Mouse (Mus musculus): ENCODE measurements around the gene Tnks2. TPM values are rescaled to one million over a fixed set of nuclear protein-coding genes. Genes with fewer than 3 reads are reported as not detected.
A peak's percentile ranks its signal among the peaks of the same experiment; 100 is the strongest.

Gene Tnks2
- polyA plus RNA-seq, 1 experiment from 2014 or later: 27.9 TPM

DNA sequence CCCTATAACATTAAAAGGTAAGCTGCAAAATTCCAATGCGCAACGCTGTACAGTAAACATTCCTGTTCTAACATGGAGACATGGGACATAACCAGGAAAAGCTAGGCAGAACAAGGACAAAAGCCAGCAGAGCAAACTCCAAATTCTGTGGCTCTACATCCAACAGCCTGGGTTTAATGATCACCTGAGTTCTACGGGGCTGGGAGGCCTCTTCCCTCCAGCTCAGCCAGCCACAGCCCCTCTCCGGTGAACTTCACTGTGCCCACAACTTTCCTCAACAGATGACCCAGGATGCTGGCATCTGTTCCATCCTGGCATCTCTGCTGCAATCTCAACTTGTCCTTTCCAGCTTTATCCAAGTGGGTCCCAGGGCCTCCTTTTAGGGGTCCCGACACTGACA lies 6.4 kb upstream of the Tnks2 start:
- 85% methylated on average over 5 of the region's 5 CpGs for WGBS
- Histone ChIP-seq H3K27ac (no peak overlapping the region), H3K4me1 (replicated peaks) (no peaks in the 10 kb centered on the region), H3K27me3 (no peaks in the 10 kb centered on the region), H3K36me3 (no peaks in the 10 kb centered on the region), H3K9ac (no peak overlapping the region), H3K9me3 (replicated peaks) (no peaks in the 10 kb centered on the region), H3K4me3 (no peak overlapping the region), H3K4me2 (no peak overlapping the region)
- ATAC-seq (replicated peaks; ENCODE audit: insufficient number of reproducible peaks, insufficient read depth, low FRiP score, low read depth): no peak

DNA sequence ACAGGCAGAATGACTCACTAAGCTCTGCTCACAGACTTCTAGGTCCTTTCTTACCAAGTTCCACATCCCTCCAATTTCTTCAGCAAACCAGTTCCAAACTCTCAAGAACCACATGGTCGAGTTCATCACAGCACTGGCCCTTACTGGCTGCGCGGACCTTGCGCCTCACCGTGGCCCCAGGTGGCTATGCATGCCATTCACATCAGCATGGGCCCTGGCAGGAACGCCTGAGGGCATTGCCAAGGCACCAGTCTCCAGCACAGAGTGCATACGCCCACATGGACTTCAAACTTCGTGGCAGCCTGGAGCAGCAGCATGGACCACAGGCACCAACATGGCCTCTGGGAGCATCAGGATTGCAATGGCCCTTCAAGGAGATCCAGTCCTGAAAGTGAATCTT lies 5.7 kb upstream of the Tnks2 start:
- H3K4me2 ChIP-seq: no peak overlapping the region
- ATAC-seq (replicated peaks; ENCODE audit: insufficient number of reproducible peaks, insufficient read depth, low FRiP score, low read depth): no peak
- no peaks in the 10 kb centered on the region for H3K36me3 ChIP-seq
- no peak overlapping the region for H3K4me3 ChIP-seq
- no peaks in the 10 kb centered on the region for H3K9me3 ChIP-seq (replicated peaks)
- H3K27ac ChIP-seq: no peak overlapping the region
- no peak overlapping the region for H3K9ac ChIP-seq
- H3K27me3 ChIP-seq: no peaks in the 10 kb centered on the region
- peaks cover 6% of the 10 kb centered on the region for H3K4me1 ChIP-seq (replicated peaks)
- 62% methylated on average over 8 of the region's 8 CpGs for WGBS

DNA sequence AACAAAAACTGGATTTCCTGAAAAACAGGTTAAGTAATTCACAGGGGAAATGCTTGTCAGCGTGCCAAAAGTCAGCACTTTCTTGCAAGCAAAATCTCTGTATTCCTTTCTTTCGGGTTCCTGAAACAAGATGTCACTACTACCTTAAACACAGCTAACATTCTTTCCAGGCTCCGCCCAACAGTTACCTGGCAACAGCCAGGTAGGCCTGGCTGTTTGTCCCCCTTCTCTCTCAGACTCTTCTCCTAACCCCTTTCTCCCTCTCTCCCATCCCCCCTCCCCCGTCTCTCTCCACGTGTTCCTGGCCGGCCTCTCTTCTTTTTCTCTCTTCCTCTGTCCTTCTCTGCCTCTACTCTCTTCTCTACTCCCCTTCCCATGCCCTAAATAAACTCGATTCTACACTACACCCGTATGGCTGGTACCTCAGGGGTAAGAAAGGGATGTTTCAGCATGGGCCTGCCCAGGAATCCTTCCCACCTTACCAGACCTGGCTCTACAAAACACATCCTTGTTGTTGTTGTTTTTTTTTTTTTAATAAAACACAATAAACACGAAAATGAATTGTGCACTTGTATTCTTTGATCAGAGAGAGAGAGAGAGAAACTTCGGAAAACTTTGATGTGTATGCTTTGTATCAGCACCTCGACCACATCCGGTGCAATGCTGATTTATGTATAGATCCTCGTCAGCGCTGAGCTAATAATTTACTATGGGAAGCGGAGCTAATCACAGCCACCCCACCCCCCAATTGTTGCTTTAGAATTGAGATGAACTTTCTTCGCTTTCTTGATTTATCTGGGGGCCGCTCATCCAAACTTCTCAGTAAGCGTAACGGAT lies 863 bp upstream of the Tnks2 start:
- peak overlapping the region; percentile 73 for H3K4me2 ChIP-seq
- peak overlapping the region; percentile 95 for H3K27ac ChIP-seq
- peaks cover 19% of the 10 kb centered on the region for H3K4me1 ChIP-seq (replicated peaks)
- no peaks in the 10 kb centered on the region for H3K9me3 ChIP-seq (replicated peaks)
- 10% methylated on average over 19 of the region's 19 CpGs for WGBS
- peak overlapping the region; percentile 89 for H3K9ac ChIP-seq
- ATAC-seq (replicated peaks; ENCODE audit: insufficient number of reproducible peaks, insufficient read depth, low FRiP score, low read depth): no peak
- H3K4me3 ChIP-seq: peak overlapping the region; percentile 78
- H3K36me3 ChIP-seq: no peaks in the 10 kb centered on the region
- no peaks in the 10 kb centered on the region for H3K27me3 ChIP-seq

DNA sequence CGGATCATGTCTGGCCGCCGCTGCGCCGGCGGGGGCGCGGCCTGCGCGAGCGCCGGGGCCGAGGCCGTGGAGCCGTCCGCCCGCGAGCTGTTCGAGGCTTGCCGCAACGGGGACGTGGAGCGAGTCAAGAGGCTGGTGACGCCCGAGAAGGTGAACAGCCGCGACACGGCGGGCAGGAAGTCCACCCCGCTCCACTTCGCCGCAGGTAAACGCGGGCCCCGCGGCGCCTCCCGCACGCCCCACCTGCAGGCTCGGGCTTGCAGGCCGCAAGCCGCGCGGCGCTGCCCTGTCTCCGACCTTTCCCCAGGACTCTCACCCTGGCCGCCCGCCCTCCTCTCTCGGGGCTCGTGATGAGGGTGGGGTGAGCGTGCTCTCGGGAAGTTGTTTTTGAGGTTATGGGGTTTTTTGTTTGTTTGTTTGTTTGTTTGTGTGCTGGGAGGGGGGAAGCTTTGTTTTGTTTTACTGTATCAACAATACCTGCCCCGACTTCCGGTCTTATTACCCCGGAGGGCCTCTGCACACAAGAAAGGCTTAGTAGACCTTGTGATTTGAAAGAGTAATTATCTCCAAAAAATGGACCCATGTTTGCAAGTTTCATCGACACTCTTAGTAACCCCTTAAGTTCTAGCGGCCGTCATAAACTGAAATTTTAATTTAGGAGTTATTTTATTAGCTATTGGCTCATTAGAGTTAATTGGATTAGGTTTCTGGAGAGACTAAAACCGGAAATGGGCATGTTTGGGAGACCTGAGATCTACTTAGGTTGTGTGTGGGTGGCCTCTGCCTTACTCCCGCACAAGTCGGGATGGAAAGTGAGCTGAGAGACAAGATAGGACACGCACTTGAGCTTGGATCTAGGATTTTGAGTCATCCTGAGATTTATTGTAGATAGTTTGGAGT lies 750 bp downstream of the Tnks2 start:
- Histone ChIP-seq H3K4me1 (replicated peaks) (peaks cover 27% of the 10 kb centered on the region), H3K9ac (peak overlapping the region; percentile 89), H3K27ac (peak overlapping the region; percentile 95), H3K4me2 (peak overlapping the region; percentile 73), H3K4me3 (peak overlapping the region; percentile 78), H3K9me3 (replicated peaks) (no peaks in the 10 kb centered on the region), H3K27me3 (no peaks in the 10 kb centered on the region), H3K36me3 (no peaks in the 10 kb centered on the region)
- under 1% methylated on average over 62 of the region's 62 CpGs for WGBS
- peak; percentile 72 for ATAC-seq (replicated peaks; ENCODE audit: insufficient number of reproducible peaks, insufficient read depth, low FRiP score, low read depth)

DNA sequence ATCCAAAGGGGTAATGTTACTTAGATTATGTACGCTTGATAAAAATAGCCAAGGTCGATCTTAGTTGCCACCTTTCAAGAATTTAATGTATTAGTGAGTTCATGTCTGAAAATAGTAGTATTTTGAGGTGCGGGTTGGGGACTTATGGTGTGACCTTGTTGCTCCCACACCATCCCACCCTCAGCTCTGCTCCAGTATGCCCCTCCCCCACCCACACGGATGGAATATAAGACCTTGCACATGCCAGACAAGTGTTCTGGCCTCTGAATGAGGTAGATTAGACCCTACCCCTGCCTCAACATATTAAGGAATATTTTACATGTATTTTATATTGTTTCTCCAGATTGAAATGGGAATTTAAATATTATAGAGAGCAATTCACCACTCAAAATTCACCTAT lies 2.0 kb downstream of the Tnks2 start:
- H3K27ac ChIP-seq: peak overlapping the region; percentile 15; the same call in 1 of the 2 replicates
- WGBS: 23% methylated on average over 4 of the region's 4 CpGs

DNA sequence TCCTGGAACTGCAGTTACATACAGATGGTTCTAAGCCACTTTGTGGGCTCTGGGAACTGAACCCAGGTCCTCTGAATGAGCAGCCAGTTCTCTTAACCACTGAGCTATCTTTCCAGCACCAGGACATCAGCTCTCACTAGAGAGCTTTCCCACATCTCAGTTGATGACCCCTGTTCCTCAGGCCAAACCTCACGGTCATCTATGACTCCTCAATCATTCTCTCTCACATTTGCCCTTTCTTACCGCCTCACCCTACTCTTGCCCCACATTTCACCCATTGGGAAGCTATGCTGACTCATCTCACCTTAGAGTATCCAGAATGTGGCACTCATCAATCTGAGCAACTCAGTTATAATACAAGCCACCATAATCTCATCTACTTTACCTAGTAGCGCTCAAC lies 6.3 kb downstream of the Tnks2 start:
- no peak for ATAC-seq (replicated peaks; ENCODE audit: insufficient number of reproducible peaks, insufficient read depth, low FRiP score, low read depth)
- 94% methylated on average over 3 of the region's 3 CpGs for WGBS

More for the DNA sequence above, 2.0 kb downstream of the Tnks2 start:
- no peaks in the 10 kb centered on the region for H3K9me3 ChIP-seq (replicated peaks)
- no peak for ATAC-seq (replicated peaks; ENCODE audit: insufficient number of reproducible peaks, insufficient read depth, low FRiP score, low read depth)
- H3K4me2 ChIP-seq: peak overlapping the region; percentile 73
- peaks cover 27% of the 10 kb centered on the region for H3K4me1 ChIP-seq (replicated peaks)
- H3K9ac ChIP-seq: peak overlapping the region; percentile 25; the same call in 1 of the 2 replicates
- no peaks in the 10 kb centered on the region for H3K27me3 ChIP-seq
- H3K4me3 ChIP-seq: peak overlapping the region; percentile 78
- no peaks in the 10 kb centered on the region for H3K36me3 ChIP-seq

DNA sequence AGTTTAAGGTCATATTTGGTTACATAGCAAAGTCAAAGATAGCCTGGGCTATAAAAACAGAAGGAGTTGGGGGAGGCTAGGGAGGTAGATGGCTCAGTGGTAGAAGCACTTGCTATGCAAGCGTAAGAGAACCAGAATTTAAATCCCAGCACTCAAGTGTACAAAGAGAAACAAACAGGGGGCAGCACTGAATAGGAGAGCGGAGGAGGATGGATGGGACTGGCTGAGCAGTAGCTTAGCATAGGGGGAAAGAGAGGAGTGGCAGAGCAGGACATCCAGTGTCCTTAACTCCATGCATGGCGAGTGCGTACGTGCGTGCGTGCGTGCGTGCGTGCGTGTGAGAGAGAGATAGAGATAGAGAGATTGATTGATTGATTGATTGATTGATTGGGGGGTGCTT lies 9.8 kb downstream of the Tnks2 start:
- Histone ChIP-seq H3K4me1 (replicated peaks) (0 out of 2 replicates have a peak, but pooled peaks cover 8% of the 10 kb centered on the region), H3K27ac (no peak overlapping the region), H3K9me3 (replicated peaks) (no peaks in the 10 kb centered on the region), H3K9ac (no peak overlapping the region), H3K36me3 (peaks cover 42% of the 10 kb centered on the region), H3K4me2 (no peak overlapping the region), H3K27me3 (no peaks in the 10 kb centered on the region), H3K4me3 (no peak overlapping the region)
- 92% methylated on average over 11 of the region's 11 CpGs for WGBS
- ATAC-seq (replicated peaks; ENCODE audit: insufficient number of reproducible peaks, insufficient read depth, low FRiP score, low read depth): no peak

More for the DNA sequence above, 6.3 kb downstream of the Tnks2 start:
- Histone ChIP-seq H3K27ac (no peak overlapping the region), H3K4me1 (replicated peaks) (peaks cover 25% of the 10 kb centered on the region), H3K9me3 (replicated peaks) (no peaks in the 10 kb centered on the region), H3K9ac (no peak overlapping the region), H3K4me3 (no peak overlapping the region), H3K4me2 (no peak overlapping the region), H3K36me3 (peaks cover 14% of the 10 kb centered on the region; the same call in 1 of the 2 replicates), H3K27me3 (no peaks in the 10 kb centered on the region)

DNA sequence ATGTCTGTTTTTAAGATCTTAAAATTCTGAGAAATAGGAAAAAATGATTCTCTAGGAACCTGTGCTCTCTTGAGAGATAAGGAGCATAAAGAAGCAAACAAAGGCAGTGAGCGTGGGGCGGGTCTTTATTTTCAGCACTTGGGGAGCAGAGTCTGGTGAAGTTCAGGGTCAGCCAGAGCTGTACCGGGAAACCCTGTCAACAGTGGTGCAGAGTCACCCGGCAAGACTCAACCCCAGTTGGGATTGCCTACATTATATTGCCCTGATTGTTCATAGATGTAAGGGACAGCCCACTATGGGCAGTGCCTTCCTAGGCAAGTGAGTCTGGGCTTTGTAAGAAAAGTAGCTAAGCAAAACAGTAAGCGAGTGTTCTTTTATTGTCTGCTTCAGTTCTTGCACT lies 11.9 kb downstream of the Tnks2 start:
- Histone ChIP-seq H3K27me3 (no peaks in the 10 kb centered on the region), H3K4me3 (no peak overlapping the region), H3K36me3 (peaks cover 53% of the 10 kb centered on the region), H3K9me3 (replicated peaks) (no peaks in the 10 kb centered on the region), H3K9ac (no peak overlapping the region), H3K4me1 (replicated peaks) (0 out of 2 replicates have a peak, but pooled peaks cover 5% of the 10 kb centered on the region), H3K27ac (no peak overlapping the region), H3K4me2 (no peak overlapping the region)
- 60% methylated on average over 5 of the region's 5 CpGs for WGBS
- ATAC-seq (replicated peaks; ENCODE audit: insufficient number of reproducible peaks, insufficient read depth, low FRiP score, low read depth): no peak

DNA sequence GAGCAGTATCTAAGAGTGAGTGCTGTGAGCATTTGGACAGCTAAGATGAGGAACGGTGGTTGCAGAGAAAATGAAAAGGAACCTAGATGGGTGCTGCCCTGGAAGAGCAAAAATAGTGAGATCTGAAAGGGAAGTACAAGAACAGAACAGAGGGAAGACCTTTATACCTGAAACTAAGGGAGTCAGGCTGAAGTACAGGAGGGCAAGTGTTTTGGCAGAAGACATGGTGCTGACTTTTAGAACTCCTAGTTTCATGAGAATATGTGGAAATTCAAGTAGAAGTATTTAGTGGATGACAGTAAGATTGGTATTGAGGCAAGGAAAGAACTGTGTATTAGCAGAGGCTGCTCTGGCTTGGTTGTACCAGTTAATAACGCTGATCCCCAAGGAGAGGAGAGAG lies 19.8 kb downstream of the Tnks2 start:
- H3K4me1 ChIP-seq (replicated peaks): no peaks in the 10 kb centered on the region
- 90% methylated on average over 2 of the region's 2 CpGs for WGBS
- no peak for ATAC-seq (replicated peaks; ENCODE audit: insufficient number of reproducible peaks, insufficient read depth, low FRiP score, low read depth)

DNA sequence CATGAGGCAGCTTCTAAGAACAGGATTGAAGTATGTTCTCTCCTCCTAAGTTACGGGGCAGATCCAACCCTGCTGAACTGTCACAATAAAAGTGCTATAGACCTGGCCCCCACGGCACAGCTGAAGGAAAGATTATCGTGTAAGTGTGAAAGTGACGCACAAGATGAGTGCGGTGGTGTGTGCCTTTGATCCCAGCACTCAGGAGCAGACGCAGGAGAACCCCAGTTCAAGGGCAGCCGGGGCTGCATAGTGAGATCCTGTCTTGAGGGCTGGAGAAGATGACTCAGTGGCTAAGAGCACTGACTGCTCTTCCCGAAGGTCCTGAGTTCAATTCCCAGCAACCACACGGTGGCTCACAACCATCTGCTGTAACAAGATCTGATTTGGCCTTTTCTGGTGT lies 23.8 kb downstream of the Tnks2 start:
- WGBS: 74% methylated on average over 9 of the region's 9 CpGs
- Histone ChIP-seq H3K9me3 (replicated peaks) (no peaks in the 10 kb centered on the region), H3K27me3 (no peaks in the 10 kb centered on the region), H3K4me2 (no peak overlapping the region), H3K36me3 (peaks cover 89% of the 10 kb centered on the region), H3K4me3 (no peak overlapping the region), H3K27ac (no peak overlapping the region), H3K9ac (no peak overlapping the region), H3K4me1 (replicated peaks) (no peaks in the 10 kb centered on the region)
- ATAC-seq (replicated peaks; ENCODE audit: insufficient number of reproducible peaks, insufficient read depth, low FRiP score, low read depth): no peak

More for the DNA sequence above, 19.8 kb downstream of the Tnks2 start:
- Histone ChIP-seq H3K36me3 (peaks cover 81% of the 10 kb centered on the region), H3K4me2 (no peak overlapping the region), H3K4me3 (no peak overlapping the region), H3K27me3 (no peaks in the 10 kb centered on the region), H3K9ac (no peak overlapping the region), H3K9me3 (replicated peaks) (no peaks in the 10 kb centered on the region), H3K27ac (no peak overlapping the region)

DNA sequence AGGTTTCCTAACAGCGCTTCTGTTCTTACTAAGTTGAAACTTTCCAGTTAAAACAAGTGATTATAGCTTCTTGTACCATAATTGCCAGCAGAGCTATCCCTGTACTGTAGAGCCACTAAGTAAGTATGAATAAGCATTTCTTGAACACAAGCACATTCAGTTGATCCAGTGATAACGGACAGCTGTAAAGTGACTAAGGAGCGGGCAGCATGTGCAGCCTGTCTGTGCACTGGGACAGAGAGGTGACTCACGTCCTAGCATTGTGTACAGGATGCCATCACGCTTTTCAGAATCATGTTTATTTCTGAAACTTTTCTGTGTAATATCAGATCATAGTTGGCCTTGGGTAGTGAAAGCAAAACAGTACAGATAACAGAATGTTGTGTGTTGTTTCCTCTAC lies 26.4 kb downstream of the Tnks2 start:
- H3K27ac ChIP-seq: no peak overlapping the region
- no peak for ATAC-seq (replicated peaks; ENCODE audit: insufficient number of reproducible peaks, insufficient read depth, low FRiP score, low read depth)
- H3K36me3 ChIP-seq: peaks cover 84% of the 10 kb centered on the region
- no peaks in the 10 kb centered on the region for H3K9me3 ChIP-seq (replicated peaks)
- H3K4me2 ChIP-seq: no peak overlapping the region
- H3K9ac ChIP-seq: no peak overlapping the region
- H3K4me1 ChIP-seq (replicated peaks): no peaks in the 10 kb centered on the region
- 84% methylated on average over 5 of the region's 5 CpGs for WGBS
- no peaks in the 10 kb centered on the region for H3K27me3 ChIP-seq
- no peak overlapping the region for H3K4me3 ChIP-seq

Measured in heart, embryonic 15.5 days (tissue).